Comparison of ENCODE assay signal across 9 mouse cellular contexts in the genomic region with DNA sequence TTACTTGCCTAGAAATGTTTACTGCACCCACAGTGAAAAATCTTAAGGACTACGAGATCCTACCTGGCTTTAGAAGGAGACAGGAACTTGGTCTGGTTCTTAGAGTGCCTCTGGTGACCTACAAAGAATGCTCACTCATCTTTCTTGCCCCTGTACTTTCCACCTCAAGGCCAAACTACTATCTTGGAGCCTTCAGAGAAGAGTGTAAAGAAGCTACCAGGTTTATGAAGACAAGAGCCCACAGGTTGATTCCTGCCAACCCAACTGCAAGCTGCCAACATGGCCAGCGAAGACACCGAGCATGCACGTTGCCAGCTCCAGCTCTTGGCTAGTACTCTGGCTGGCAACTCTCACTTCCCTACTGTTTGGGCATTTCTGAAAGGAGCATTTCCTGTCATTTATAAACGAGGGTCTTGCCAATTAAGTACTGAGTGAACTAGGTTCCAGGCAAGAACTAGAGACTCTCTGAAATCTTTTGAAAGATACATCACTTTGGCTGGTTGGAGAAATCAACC. TPM values are rescaled to one million over a fixed set of nuclear protein-coding genes. Genes with fewer than 3 reads are reported as not detected.
A peak's percentile ranks its signal among the peaks of the same experiment; 100 is the strongest.
DNase-seq lines count a peak whose midpoint lies in the region; ATAC-seq and TF ChIP-seq lines count a peak whose summit lies in the region.
"Had no signal": no experiment of that assay in that cellular context is flagged by ENCODE, and none has a peak within 500 bp of the region (broad histone marks: within the 10 kb centered on the region; RNA-seq: fewer than 3 reads in every experiment).

No protein-coding gene starts in this region.

- H3K4me2 ChIP-seq in forebrain, embryonic 12.5 days = no peak overlapping the region
- no peak overlapping the region for H3K4me2 ChIP-seq in forebrain, embryonic 11.5 days (ENCODE audit: low read depth, low read length, severe bottlenecking)
- H3K4me2 ChIP-seq in heart, embryonic 11.5 days = peak overlapping the region; percentile 31; the same call in 1 of the 2 replicates
- peak overlapping the region; percentile 81 for H3K4me2 ChIP-seq in myocyte (ENCODE audit: low read depth)

- no peak overlapping the region for H3ac ChIP-seq in myocyte (ENCODE audit: control insufficient read depth, insufficient read length)

- no peak for DNase-seq in forebrain, embryonic 11.5 days (ENCODE audit: low spot score)
- peak; percentile 8 for DNase-seq in lung, adult 2 months
- DNase-seq in lung, postnatal 25 days (ENCODE audit: low spot score) = no peak
- DNase-seq in thymus, postnatal 4 days = no peak
- no peak for DNase-seq in urinary bladder, postnatal 14 days (ENCODE audit: low spot score)

- no peak for TF ChIP-seq CTCF in lung, adult 2 months (IDR thresholded peaks at IDR 0.05; ENCODE audit: insufficient read depth, low read length)

- WGBS in forebrain, embryonic 12.5 days = 83% methylated on average over 5 of the region's 5 CpGs
- 89% methylated on average over 5 of the region's 5 CpGs for WGBS in forebrain, embryonic 11.5 days
- 16% methylated on average over 5 of the region's 5 CpGs for WGBS in lung, adult 2 months
- WGBS in heart, embryonic 11.5 days (ENCODE audit: insufficient replicate concordance) = 82% methylated on average over 5 of the region's 5 CpGs

- H3K27me3 ChIP-seq in forebrain, embryonic 12.5 days = no peaks in the 10 kb centered on the region
- no peaks in the 10 kb centered on the region for H3K27me3 ChIP-seq in forebrain, embryonic 11.5 days (ENCODE audit: control insufficient read depth, insufficient read depth, low read length)
- H3K27me3 ChIP-seq in heart, embryonic 11.5 days (ENCODE audit: control insufficient read depth, insufficient read depth, low read length) = no peaks in the 10 kb centered on the region
- no peaks in the 10 kb centered on the region for H3K27me3 ChIP-seq in myocyte (ENCODE audit: control insufficient read depth, insufficient read depth, insufficient read length)

- H3K9ac ChIP-seq in forebrain, embryonic 12.5 days = no peak overlapping the region
- no peak overlapping the region for H3K9ac ChIP-seq in forebrain, embryonic 11.5 days (ENCODE audit: low read length)
- no peak overlapping the region for H3K9ac ChIP-seq in heart, embryonic 11.5 days (ENCODE audit: low read depth, low read length)
- H3K9ac ChIP-seq: liver, embryonic 14.5 days had no signal

- no peak for ATAC-seq in forebrain, embryonic 12.5 days (ENCODE audit: low FRiP score)
- no peak for ATAC-seq in forebrain, embryonic 11.5 days (replicated peaks; ENCODE audit: low FRiP score)
- no peak for ATAC-seq in heart, embryonic 11.5 days (replicated peaks; ENCODE audit: insufficient number of reproducible peaks, low FRiP score, low TSS enrichment)

- no peaks in the 10 kb centered on the region for H3K9me3 ChIP-seq in forebrain, embryonic 12.5 days
- no peaks in the 10 kb centered on the region for H3K9me3 ChIP-seq in forebrain, embryonic 11.5 days (ENCODE audit: control insufficient read depth, low read length)
- no peaks in the 10 kb centered on the region for H3K9me3 ChIP-seq in heart, embryonic 11.5 days (replicated peaks; ENCODE audit: control insufficient read depth, low read length)

- peak overlapping the region; percentile 56 for H3K27ac ChIP-seq in forebrain, embryonic 12.5 days
- H3K27ac ChIP-seq in forebrain, embryonic 11.5 days (ENCODE audit: low read depth, low read length) = no peak overlapping the region
- peak overlapping the region; percentile 67; the same call in 1 of the 2 replicates for H3K27ac ChIP-seq in heart, embryonic 11.5 days (ENCODE audit: low read depth, low read length)
- H3K27ac ChIP-seq: liver, embryonic 14.5 days had no signal

- H3K36me3 ChIP-seq in forebrain, embryonic 12.5 days (replicated peaks) = peaks cover 86% of the 10 kb centered on the region
- H3K36me3 ChIP-seq in forebrain, embryonic 11.5 days (ENCODE audit: control insufficient read depth, insufficient read depth, low read length) = peaks cover 2% of the 10 kb centered on the region; the same call in 1 of the 2 replicates
- H3K36me3 ChIP-seq in heart, embryonic 11.5 days (ENCODE audit: control insufficient read depth, insufficient read depth, low read length) = peaks cover 13% of the 10 kb centered on the region
- no peaks in the 10 kb centered on the region for H3K36me3 ChIP-seq in myocyte (ENCODE audit: control insufficient read depth, insufficient read depth)

- no peak overlapping the region for H3K4me3 ChIP-seq in forebrain, embryonic 12.5 days (replicated peaks)
- no peak overlapping the region for H3K4me3 ChIP-seq in forebrain, embryonic 11.5 days (ENCODE audit: low read depth, low read length)
- H3K4me3 ChIP-seq in lung, adult 2 months (replicated peaks; ENCODE audit: extremely low read depth, low read depth, low read length) = no peak overlapping the region
- no peak overlapping the region for H3K4me3 ChIP-seq in heart, embryonic 11.5 days (ENCODE audit: low read depth, low read length)
- no peak overlapping the region for H3K4me3 ChIP-seq in myocyte

- TF ChIP-seq POLR2A in lung, adult 2 months (IDR thresholded peaks at IDR 0.05; ENCODE audit: borderline replicate concordance, extremely low read depth, low read depth, low read length) = no peak
- TF ChIP-seq POLR2A in myocyte (IDR thresholded peaks at IDR 0.05; ENCODE audit: insufficient read length, low read depth) = no peak

- no peaks in the 10 kb centered on the region for H3K79me2 ChIP-seq in myocyte (ENCODE audit: control insufficient read depth, insufficient read depth)

- H3K4me1 ChIP-seq in forebrain, embryonic 12.5 days = peaks cover 8% of the 10 kb centered on the region; the same call in 1 of the 2 replicates
- H3K4me1 ChIP-seq in forebrain, embryonic 11.5 days (replicated peaks; ENCODE audit: control insufficient read depth, insufficient read depth, low read length) = no peaks in the 10 kb centered on the region
- peaks cover 13% of the 10 kb centered on the region for H3K4me1 ChIP-seq in lung, adult 2 months (ENCODE audit: control insufficient read depth, insufficient read depth, low read length)
- H3K4me1 ChIP-seq in heart, embryonic 11.5 days (ENCODE audit: control insufficient read depth, insufficient read depth, low read length) = peaks cover 40% of the 10 kb centered on the region

TF ChIP-seq in myocyte, 11 proteins besides CTCF, POLR2A, EP300 and RAD21:
- TF ChIP-seq TCF3 (IDR thresholded peaks at IDR 0.05; ENCODE audit: insufficient read length, low read depth) (no peak), POLR2AphosphoS2 (IDR thresholded peaks at IDR 0.05; ENCODE audit: insufficient read length, low read depth) (no peak), SRF (IDR thresholded peaks at IDR 0.05; ENCODE audit: control insufficient read depth, insufficient read length, low read depth) (no peak), USF1 (IDR thresholded peaks at IDR 0.05; ENCODE audit: low read depth) (no peak), REST (IDR thresholded peaks at IDR 0.05; ENCODE audit: insufficient read depth, insufficient read length) (no peak), MAX (IDR thresholded peaks at IDR 0.05; ENCODE audit: low read depth) (no peak), E2F4 (IDR thresholded peaks at IDR 0.05; ENCODE audit: insufficient read depth) (no peak), CEBPB (IDR thresholded peaks at IDR 0.05; ENCODE audit: insufficient read depth, poor library complexity, severe bottlenecking) (no peak), MYOD1 (IDR thresholded peaks at IDR 0.05; ENCODE audit: control insufficient read depth in 1 of 3, insufficient read length in 2 of 3, low read depth in 2 of 3) (no peak), TCF12 (IDR thresholded peaks at IDR 0.05; ENCODE audit: insufficient read depth, poor library complexity, severe bottlenecking) (no peak), MYOG (IDR thresholded peaks at IDR 0.05; ENCODE audit: control insufficient read depth in 1 of 3, insufficient read depth in 1 of 3, insufficient read length in 2 of 3, low read depth in 2 of 3) (no peak)
TF ChIP-seq in myocyte: peak in this region for 0.

RNA-seq across cellular contexts. Expression of a gene that starts 24.1 kb away (rescaled TPM):
- polyA plus RNA-seq in forebrain, embryonic 12.5 days (2016; fragmentation: Nextera tagmentation; extraction: Ambion mirVana) = 58.7 and 67.8 TPM in 2 replicates
- polyA plus RNA-seq in forebrain, embryonic 11.5 days (2014; fragmentation: Nextera tagmentation; extraction: Ambion mirVana) = 60.7 and 63.9 TPM in 2 replicates
- 11.5 and 12.6 TPM in 2 replicates for polyA plus RNA-seq in lung, adult 2 months (2012; rRNA removed)
- 52.3 and 54.5 TPM in 2 replicates for polyA plus RNA-seq in heart, embryonic 11.5 days (2014; fragmentation: Nextera tagmentation; extraction: Ambion mirVana)
- 19.6 TPM for polyA plus RNA-seq in myocyte (2012; fragmentation: generic; extraction: Trizol)

Comparison
In these comparisons a context has a peak if more than half of its experiments do, and no peak if none do; other contexts are left out.
1. H3K4me2 ChIP-seq: peak in heart, embryonic 11.5 days (single experiment) and myocyte (single experiment); none in forebrain, embryonic 12.5 days (single experiment) and forebrain, embryonic 11.5 days (single experiment).